16 mouse cellular contexts compared by ENCODE assay signal in genomic region chr13:73389051-73389450, GRCm38 (mm10).
"Had no signal": no experiment of that assay in that cellular context is flagged by ENCODE, and none has a peak within 500 bp of the region (broad histone marks: within the 10 kb centered on the region; RNA-seq: fewer than 3 reads in every experiment).

No protein-coding gene starts in this region.

- DNase-seq: retina, postnatal 1 day; right cerebral cortex, adult 18-20 months; right cerebral cortex, postnatal 14 days; right cerebral cortex, postnatal 25 days; right cerebral cortex, postnatal 4 days; spleen, adult 18-20 months; thymus, adult 18-20 months; thymus, adult 2 months; thymus, postnatal 14 days; thymus, postnatal 25 days; thymus, postnatal 36 days; thymus, postnatal 4 days had no signal

- H3K27ac ChIP-seq: neural tube, embryonic 13.5 days; neural tube, embryonic 15.5 days; stomach, embryonic 15.5 days; stomach, postnatal 0 days had no signal

- H3K4me3 ChIP-seq: neural tube, embryonic 13.5 days; neural tube, embryonic 15.5 days; stomach, embryonic 15.5 days had no signal

- H3K36me3 ChIP-seq: neural tube, embryonic 13.5 days; neural tube, embryonic 15.5 days; stomach, embryonic 15.5 days had no signal

- H3K27me3 ChIP-seq: neural tube, embryonic 13.5 days; neural tube, embryonic 15.5 days; stomach, embryonic 15.5 days had no signal

- H3K4me2 ChIP-seq: neural tube, embryonic 13.5 days; neural tube, embryonic 15.5 days; stomach, embryonic 15.5 days had no signal

- H3K9ac ChIP-seq: neural tube, embryonic 13.5 days; neural tube, embryonic 15.5 days; stomach, embryonic 15.5 days had no signal

- H3K9me3 ChIP-seq: neural tube, embryonic 13.5 days; neural tube, embryonic 15.5 days; stomach, embryonic 15.5 days had no signal

- H3K4me1 ChIP-seq: neural tube, embryonic 13.5 days; neural tube, embryonic 15.5 days; stomach, embryonic 15.5 days had no signal
